Mouse (Mus musculus) olfactory bulb, adult 2 months (tissue): ENCODE measurements around the gene Ly9.

Experiments used
- CTCF ChIP-seq: fragments of 200-500 bp; IDR thresholded peaks from 2 replicates; pipeline ENCODE4 v1.5.1; 2012; ENCODE audit warnings: low read depth, mild to moderate bottlenecking, low read length, moderate library complexity; ENCODE audit not compliant: insufficient read depth
- POLR2A ChIP-seq: fragments of 200-500 bp; IDR thresholded peaks from 2 replicates; pipeline ENCODE4 v1.6.1; 2012; ENCODE audit warnings: mild to moderate bottlenecking, low read depth, low read length, moderate library complexity; ENCODE audit not compliant: insufficient read depth

- no peak for TF ChIP-seq POLR2A
- no peak for TF ChIP-seq CTCF
Measured at GRCm38 (mm10) chr1:171558898-171559297, 48.3 kb downstream of the Ly9 start, which contains the start of gene Cd244a.
